Mouse (Mus musculus): ENCODE results near the gene H2-T22. TPM values are rescaled to one million over a fixed set of nuclear protein-coding genes. Genes with fewer than 3 reads are reported as not detected.

H2-T22 gene
- polyA plus RNA-seq, 1 experiment from 2014 or later, result 8.3 TPM

GRCm38 (mm10) chr17:35997713-35998510 is 44.6 kb downstream of the H2-T22 start:
- no peak overlapping the region for H3K9ac ChIP-seq (ENCODE audit: low read depth, low read length)
- 60% methylated on average over 12 of the region's 12 CpGs for WGBS
- ATAC-seq (ENCODE audit: low FRiP score), result no peak

GRCm38 (mm10) chr17:35996949-35997348 is 45.6 kb downstream of the H2-T22 start:
- Histone ChIP-seq H3K27ac (ENCODE audit: low read depth, low read length) (no peak overlapping the region), H3K9me3 (ENCODE audit: control insufficient read depth, low read length) (no peaks in the 10 kb centered on the region), H3K4me2 (replicated peaks; ENCODE audit: low read depth, low read length) (no peak overlapping the region), H3K27me3 (ENCODE audit: control insufficient read depth, insufficient read depth, low read length) (no peaks in the 10 kb centered on the region), H3K4me3 (ENCODE audit: low read depth, low read length) (no peak overlapping the region), H3K36me3 (ENCODE audit: control insufficient read depth, insufficient read depth, low read length) (no peaks in the 10 kb centered on the region), H3K9ac (ENCODE audit: low read depth, low read length) (no peak overlapping the region), H3K4me1 (replicated peaks; ENCODE audit: control insufficient read depth, insufficient read depth, low read length) (no peaks in the 10 kb centered on the region; the same call in 1 of the 2 replicates)
- DNase-seq (ENCODE audit: low spot score) (peak; percentile 97), ATAC-seq (ENCODE audit: low FRiP score) (peak; percentile 69)
- 5% methylated on average over 11 of the region's 11 CpGs for WGBS

More at GRCm38 (mm10) chr17:35997713-35998510, 44.6 kb downstream of the H2-T22 start:
- Histone ChIP-seq H3K9me3 (ENCODE audit: control insufficient read depth, low read length) (no peaks in the 10 kb centered on the region), H3K4me1 (replicated peaks; ENCODE audit: control insufficient read depth, insufficient read depth, low read length) (no peaks in the 10 kb centered on the region; the same call in 1 of the 2 replicates), H3K36me3 (ENCODE audit: control insufficient read depth, insufficient read depth, low read length) (no peaks in the 10 kb centered on the region), H3K4me3 (ENCODE audit: low read depth, low read length) (no peak overlapping the region), H3K27ac (ENCODE audit: low read depth, low read length) (no peak overlapping the region), H3K27me3 (ENCODE audit: control insufficient read depth, insufficient read depth, low read length) (no peaks in the 10 kb centered on the region), H3K4me2 (replicated peaks; ENCODE audit: low read depth, low read length) (no peak overlapping the region)
- DNase-seq (ENCODE audit: low spot score), result no peak

DNA sequence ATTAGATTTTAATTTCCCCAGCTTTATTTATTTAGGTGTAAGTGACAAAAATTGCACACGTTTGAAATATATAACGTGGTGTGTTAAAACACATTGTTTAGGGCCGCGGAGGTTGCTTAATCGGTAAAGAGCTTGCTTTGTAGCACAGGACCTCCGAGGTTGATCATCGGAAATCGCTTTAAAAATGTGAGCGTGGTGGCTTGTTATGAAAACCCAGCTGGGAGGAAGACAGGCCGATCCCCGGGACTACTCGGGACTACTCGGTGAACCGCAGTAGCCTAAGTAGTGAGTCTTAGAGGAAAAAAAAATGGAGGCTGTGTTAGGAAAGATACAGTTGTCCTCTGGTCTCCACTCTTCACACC is 47.7 kb downstream of the H2-T22 start:
- ATAC-seq (ENCODE audit: low FRiP score), result no peak
- peak overlapping the region; percentile 42 for H3K4me2 ChIP-seq (replicated peaks; ENCODE audit: low read depth, low read length)
- peak overlapping the region; percentile 44 for H3K4me3 ChIP-seq (ENCODE audit: low read depth, low read length)
- peak; percentile 44 for DNase-seq (ENCODE audit: low spot score)
- peak overlapping the region; percentile 53 for H3K9ac ChIP-seq (ENCODE audit: low read depth, low read length)
- H3K4me1 ChIP-seq (replicated peaks; ENCODE audit: control insufficient read depth, insufficient read depth, low read length), result no peaks in the 10 kb centered on the region; the same call in 1 of the 2 replicates
- WGBS, result 1% methylated on average over 14 of the region's 14 CpGs
- no peak overlapping the region for H3K27ac ChIP-seq (ENCODE audit: low read depth, low read length)
- H3K9me3 ChIP-seq (ENCODE audit: control insufficient read depth, low read length), result no peaks in the 10 kb centered on the region
- H3K27me3 ChIP-seq (ENCODE audit: control insufficient read depth, insufficient read depth, low read length), result no peaks in the 10 kb centered on the region
- no peaks in the 10 kb centered on the region for H3K36me3 ChIP-seq (ENCODE audit: control insufficient read depth, insufficient read depth, low read length)

DNA sequence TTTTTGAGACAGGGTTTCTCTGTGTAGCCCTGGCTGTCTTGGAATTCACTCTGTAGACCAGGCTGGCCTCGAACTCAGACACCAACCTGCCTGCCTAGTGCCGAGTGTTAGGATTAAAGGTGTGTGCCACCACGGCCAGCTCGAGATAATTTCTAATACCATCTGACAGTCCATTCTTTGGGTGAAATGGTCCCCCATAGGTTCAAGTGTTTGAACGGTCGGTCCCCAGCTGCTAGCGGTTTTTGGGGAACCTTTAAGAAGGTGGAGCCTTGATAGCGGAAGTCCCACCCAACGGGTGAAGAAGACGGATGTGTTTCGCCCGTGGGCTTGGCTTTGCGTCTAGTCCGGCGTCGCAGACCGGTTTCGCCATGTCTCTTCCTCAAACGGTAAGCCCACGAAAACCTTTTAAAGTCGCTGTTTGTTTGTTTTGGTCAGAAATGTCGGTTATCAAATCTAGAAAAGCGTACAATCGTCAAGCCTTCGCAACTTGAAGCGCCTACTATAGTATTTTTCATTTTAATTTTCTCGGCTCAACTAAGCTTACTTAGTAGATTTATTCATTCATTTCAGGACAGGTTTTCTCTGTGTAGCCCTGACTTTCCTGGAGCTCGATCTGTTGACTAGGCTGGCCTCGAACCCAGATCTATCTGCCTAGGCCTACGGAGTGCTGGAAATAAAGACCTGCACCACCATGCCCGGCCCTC is 48.2 kb downstream of the H2-T22 start:
- no peaks in the 10 kb centered on the region; the same call in 1 of the 2 replicates for H3K4me1 ChIP-seq (replicated peaks; ENCODE audit: control insufficient read depth, insufficient read depth, low read length)
- H3K4me2 ChIP-seq (replicated peaks; ENCODE audit: low read depth, low read length), result peak overlapping the region; percentile 42
- peak overlapping the region; percentile 44 for H3K4me3 ChIP-seq (ENCODE audit: low read depth, low read length)
- no peaks in the 10 kb centered on the region for H3K9me3 ChIP-seq (ENCODE audit: control insufficient read depth, low read length)
- H3K27ac ChIP-seq (ENCODE audit: low read depth, low read length), result no peak overlapping the region
- peak; percentile 82 for DNase-seq (ENCODE audit: low spot score)
- no peaks in the 10 kb centered on the region for H3K27me3 ChIP-seq (ENCODE audit: control insufficient read depth, insufficient read depth, low read length)
- peak; percentile 63 for ATAC-seq (ENCODE audit: low FRiP score)
- 4% methylated on average over 31 of the region's 31 CpGs for WGBS
- H3K36me3 ChIP-seq (ENCODE audit: control insufficient read depth, insufficient read depth, low read length), result no peaks in the 10 kb centered on the region
- H3K9ac ChIP-seq (ENCODE audit: low read depth, low read length), result peak overlapping the region; percentile 53

DNA sequence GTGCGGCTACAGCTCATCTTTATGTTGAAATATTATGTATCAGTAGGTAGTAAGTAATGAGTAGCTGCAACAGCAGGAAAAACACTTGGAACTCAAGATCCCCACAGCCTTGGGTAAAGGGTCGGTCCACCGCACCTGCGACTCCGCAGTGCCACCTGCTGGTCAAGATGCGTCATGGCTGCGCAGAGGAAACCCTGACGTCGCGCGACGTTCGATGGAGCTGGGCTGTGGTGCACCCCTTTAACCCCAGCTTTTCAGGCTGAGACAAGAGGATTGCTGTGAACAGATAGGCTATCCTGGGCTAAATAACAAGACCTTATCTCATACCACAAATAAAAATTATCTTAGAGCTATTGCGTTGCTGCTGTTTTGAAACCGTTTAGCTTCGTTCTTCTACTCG is 48.9 kb downstream of the H2-T22 start:
- Histone ChIP-seq H3K4me1 (replicated peaks; ENCODE audit: control insufficient read depth, insufficient read depth, low read length) (no peaks in the 10 kb centered on the region; the same call in 1 of the 2 replicates), H3K27ac (ENCODE audit: low read depth, low read length) (no peak overlapping the region), H3K9ac (ENCODE audit: low read depth, low read length) (no peak overlapping the region), H3K4me3 (ENCODE audit: low read depth, low read length) (peak overlapping the region; percentile 44; the same call in 1 of the 2 replicates), H3K4me2 (replicated peaks; ENCODE audit: low read depth, low read length) (no peak overlapping the region), H3K9me3 (ENCODE audit: control insufficient read depth, low read length) (no peaks in the 10 kb centered on the region), H3K27me3 (ENCODE audit: control insufficient read depth, insufficient read depth, low read length) (no peaks in the 10 kb centered on the region), H3K36me3 (ENCODE audit: control insufficient read depth, insufficient read depth, low read length) (no peaks in the 10 kb centered on the region)
- ATAC-seq (ENCODE audit: low FRiP score) (peak; percentile 76), DNase-seq (ENCODE audit: low spot score) (peak; percentile 93)
- WGBS, result 8% methylated on average over 17 of the region's 17 CpGs

GRCm38 (mm10) chr17:35991781-35992180 is 50.8 kb downstream of the H2-T22 start:
- H3K27me3 ChIP-seq (ENCODE audit: control insufficient read depth, insufficient read depth, low read length), result no peaks in the 10 kb centered on the region
- H3K4me2 ChIP-seq (replicated peaks; ENCODE audit: low read depth, low read length), result no peak overlapping the region
- no peak overlapping the region for H3K27ac ChIP-seq (ENCODE audit: low read depth, low read length)
- H3K4me3 ChIP-seq (ENCODE audit: low read depth, low read length), result no peak overlapping the region
- no peak overlapping the region for H3K9ac ChIP-seq (ENCODE audit: low read depth, low read length)
- DNase-seq (ENCODE audit: low spot score) (no peak), ATAC-seq (ENCODE audit: low FRiP score) (no peak)
- 54% methylated on average over 10 of the region's 10 CpGs for WGBS
- H3K4me1 ChIP-seq (replicated peaks; ENCODE audit: control insufficient read depth, insufficient read depth, low read length), result no peaks in the 10 kb centered on the region; the same call in 1 of the 2 replicates
- H3K9me3 ChIP-seq (ENCODE audit: control insufficient read depth, low read length), result no peaks in the 10 kb centered on the region
- H3K36me3 ChIP-seq (ENCODE audit: control insufficient read depth, insufficient read depth, low read length), result peaks cover 4% of the 10 kb centered on the region; the same call in 1 of the 2 replicates

Other genes with a start within 250 kb of the H2-T22 start
- gene Ier3, start 221.1 kb downstream of the H2-T22 start, polyA plus RNA-seq (2014; fragmentation: Nextera tagmentation; extraction: Ambion mirVana), result 3.6 and 4.0 TPM in 2 replicates
- gene Flot1, start 219.5 kb downstream of the H2-T22 start, polyA plus RNA-seq (2014; fragmentation: Nextera tagmentation; extraction: Ambion mirVana), result 48.1 and 50.0 TPM in 2 replicates
- 1,599 and 1,667 TPM in 2 replicates for gene Tubb5, start 204.4 kb downstream of the H2-T22 start, polyA plus RNA-seq (2014; fragmentation: Nextera tagmentation; extraction: Ambion mirVana)
- 16.8 and 17.3 TPM in 2 replicates for gene Mdc1, start 201.2 kb downstream of the H2-T22 start, polyA plus RNA-seq (2014; fragmentation: Nextera tagmentation; extraction: Ambion mirVana)
- 49.2 and 51.0 TPM in 2 replicates for gene Nrm, start 181.4 kb downstream of the H2-T22 start, polyA plus RNA-seq (2014; fragmentation: Nextera tagmentation; extraction: Ambion mirVana)
- 27.6 and 31.3 TPM in 2 replicates for gene Ppp1r18, start 177.2 kb downstream of the H2-T22 start, polyA plus RNA-seq (2014; fragmentation: Nextera tagmentation; extraction: Ambion mirVana)
- gene Dhx16, start 162.9 kb downstream of the H2-T22 start, polyA plus RNA-seq (2014; fragmentation: Nextera tagmentation; extraction: Ambion mirVana), result 33.5 and 39.8 TPM in 2 replicates
- gene 2310061I04Rik, start 145.3 kb downstream of the H2-T22 start, polyA plus RNA-seq (2014; fragmentation: Nextera tagmentation; extraction: Ambion mirVana), result 23.6 and 25.2 TPM in 2 replicates
- gene Atat1, start 132.7 kb downstream of the H2-T22 start, polyA plus RNA-seq (2014; fragmentation: Nextera tagmentation; extraction: Ambion mirVana), result 200 and 243 TPM in 2 replicates
- gene Mrps18b, start 126.4 kb downstream of the H2-T22 start, polyA plus RNA-seq (2014; fragmentation: Nextera tagmentation; extraction: Ambion mirVana), result 67.4 and 68.4 TPM in 2 replicates
- 42.6 and 49.8 TPM in 2 replicates for gene Ppp1r10, start 126.3 kb downstream of the H2-T22 start, polyA plus RNA-seq (2014; fragmentation: Nextera tagmentation; extraction: Ambion mirVana)
- 97.8 and 117 TPM in 2 replicates for gene Abcf1, start 73.0 kb downstream of the H2-T22 start, polyA plus RNA-seq (2014; fragmentation: Nextera tagmentation; extraction: Ambion mirVana)
- gene Gnl1, start 62.9 kb downstream of the H2-T22 start, polyA plus RNA-seq (2014; fragmentation: Nextera tagmentation; extraction: Ambion mirVana), result 28.0 and 29.8 TPM in 2 replicates
- 39.6 and 45.2 TPM in 2 replicates for gene Prr3, start 62.5 kb downstream of the H2-T22 start, polyA plus RNA-seq (2014; fragmentation: Nextera tagmentation; extraction: Ambion mirVana)
- 4.1 and 5.9 TPM in 2 replicates for gene H2-T24, start 22.2 kb downstream of the H2-T22 start, polyA plus RNA-seq (2014; fragmentation: Nextera tagmentation; extraction: Ambion mirVana)
- gene H2-T23, start 9.9 kb downstream of the H2-T22 start, polyA plus RNA-seq (2014; fragmentation: Nextera tagmentation; extraction: Ambion mirVana), result 3.0 and 4.0 TPM in 2 replicates
- not detected in 2 replicates for gene Gm6034, start 214 bp upstream of the H2-T22 start, polyA plus RNA-seq (2014; fragmentation: Nextera tagmentation; extraction: Ambion mirVana)
- not detected in 2 replicates for gene Gm11127, start 15.6 kb upstream of the H2-T22 start, polyA plus RNA-seq (2014; fragmentation: Nextera tagmentation; extraction: Ambion mirVana)
- not detected in 2 replicates for gene Gm19684, start 78.9 kb upstream of the H2-T22 start, polyA plus RNA-seq (2014; fragmentation: Nextera tagmentation; extraction: Ambion mirVana)
- gene Gm7030, start 86.7 kb upstream of the H2-T22 start, polyA plus RNA-seq (2014; fragmentation: Nextera tagmentation; extraction: Ambion mirVana), result not detected in 2 replicates
- gene Gm8909, start 125.8 kb upstream of the H2-T22 start, polyA plus RNA-seq (2014; fragmentation: Nextera tagmentation; extraction: Ambion mirVana), result not detected in 2 replicates
- gene H2-T3, start 147.5 kb upstream of the H2-T22 start, polyA plus RNA-seq (2014; fragmentation: Nextera tagmentation; extraction: Ambion mirVana), result not detected in 2 replicates
- 86.4 and 91.0 TPM in 2 replicates for gene Rpp21, start 215.3 kb upstream of the H2-T22 start, polyA plus RNA-seq (2014; fragmentation: Nextera tagmentation; extraction: Ambion mirVana)
- gene Trim39, start 229.5 kb upstream of the H2-T22 start, polyA plus RNA-seq (2014; fragmentation: Nextera tagmentation; extraction: Ambion mirVana), result 19.5 and 22.3 TPM in 2 replicates
- gene H2-M10.2, start 243.7 kb upstream of the H2-T22 start, polyA plus RNA-seq (2014; fragmentation: Nextera tagmentation; extraction: Ambion mirVana), result not detected in 2 replicates

All from hindbrain, embryonic 11.5 days (tissue).